Mouse (Mus musculus): ENCODE measurements around the gene Tef. TPM values are rescaled to one million over a fixed set of nuclear protein-coding genes. Genes with fewer than 3 reads are reported as not detected.

Tef gene
- polyA plus RNA-seq, 1 experiment from 2014 or later, result 30.0 TPM

- H3K4me1 ChIP-seq, result peaks cover 39% of the 10 kb centered on the region
- no peaks in the 10 kb centered on the region for H3K9me3 ChIP-seq (replicated peaks)
- peak overlapping the region; percentile 88 for H3K4me2 ChIP-seq (replicated peaks)
- H3K4me3 ChIP-seq, result peak overlapping the region; percentile 70; the same call in 1 of the 2 replicates
- H3K36me3 ChIP-seq, result peaks cover 24% of the 10 kb centered on the region
- 81% methylated on average over 7 of the region's 7 CpGs for WGBS
- no peak overlapping the region for H3K27ac ChIP-seq
- H3K27me3 ChIP-seq, result no peaks in the 10 kb centered on the region
- ATAC-seq (ENCODE audit: low FRiP score), result no peak
- peak overlapping the region; percentile 85; the same call in 1 of the 2 replicates for H3K9ac ChIP-seq
Observed at GRCm38 (mm10) chr15:81812696-81813631, 10.7 kb downstream of the Tef start.

- ATAC-seq (ENCODE audit: low FRiP score), result no peak
- H3K27me3 ChIP-seq, result no peaks in the 10 kb centered on the region
- no peak overlapping the region for H3K9ac ChIP-seq
- no peak overlapping the region for H3K27ac ChIP-seq
- peaks cover 27% of the 10 kb centered on the region for H3K36me3 ChIP-seq
- H3K4me3 ChIP-seq, result no peak overlapping the region
- peaks cover 39% of the 10 kb centered on the region for H3K4me1 ChIP-seq
- H3K4me2 ChIP-seq (replicated peaks), result no peak overlapping the region
- H3K9me3 ChIP-seq (replicated peaks), result no peaks in the 10 kb centered on the region
- 70% methylated on average over 5 of the region's 5 CpGs for WGBS
Observed at GRCm38 (mm10) chr15:81813986-81814705, 11.9 kb downstream of the Tef start.

- 91% methylated on average over 12 of the region's 12 CpGs for WGBS
- ATAC-seq (ENCODE audit: low FRiP score), result no peak
- no peaks in the 10 kb centered on the region for H3K9me3 ChIP-seq (replicated peaks)
- peaks cover 34% of the 10 kb centered on the region for H3K36me3 ChIP-seq
- H3K4me1 ChIP-seq, result peaks cover 35% of the 10 kb centered on the region
- no peak overlapping the region for H3K27ac ChIP-seq
- H3K4me2 ChIP-seq (replicated peaks), result no peak overlapping the region
- no peaks in the 10 kb centered on the region for H3K27me3 ChIP-seq
- no peak overlapping the region for H3K4me3 ChIP-seq
- H3K9ac ChIP-seq, result no peak overlapping the region
Observed at GRCm38 (mm10) chr15:81814716-81815370, 12.6 kb downstream of the Tef start.

DNA sequence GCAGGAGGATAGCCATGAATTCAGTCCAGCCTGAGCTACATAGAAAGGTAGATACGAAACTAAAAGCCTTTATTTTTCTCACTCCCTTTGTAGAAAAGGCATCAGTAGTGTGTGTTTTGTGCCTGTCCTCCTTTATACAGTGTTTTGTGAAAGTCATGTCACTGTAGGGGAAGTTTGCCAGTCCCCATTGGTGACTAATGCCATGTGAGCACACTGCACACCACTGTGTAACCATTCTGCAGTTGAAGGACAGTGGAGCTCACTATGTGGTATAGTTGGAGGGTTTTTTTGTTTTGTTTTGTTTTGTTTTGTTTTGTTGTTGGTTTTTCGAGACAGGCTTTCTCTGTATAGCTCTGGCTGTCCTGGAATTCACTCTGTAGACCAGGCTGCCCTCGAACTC, 16.2 kb downstream of the Tef start:
- peaks cover 66% of the 10 kb centered on the region for H3K36me3 ChIP-seq
- no peak overlapping the region for H3K27ac ChIP-seq
- H3K4me1 ChIP-seq, result peaks cover 12% of the 10 kb centered on the region
- WGBS, result 92% methylated on average over 3 of the region's 3 CpGs
- no peak overlapping the region for H3K9ac ChIP-seq
- H3K9me3 ChIP-seq (replicated peaks), result no peaks in the 10 kb centered on the region
- H3K27me3 ChIP-seq, result no peaks in the 10 kb centered on the region
- ATAC-seq (ENCODE audit: low FRiP score), result no peak
- no peak overlapping the region for H3K4me2 ChIP-seq (replicated peaks)
- no peak overlapping the region for H3K4me3 ChIP-seq

DNA sequence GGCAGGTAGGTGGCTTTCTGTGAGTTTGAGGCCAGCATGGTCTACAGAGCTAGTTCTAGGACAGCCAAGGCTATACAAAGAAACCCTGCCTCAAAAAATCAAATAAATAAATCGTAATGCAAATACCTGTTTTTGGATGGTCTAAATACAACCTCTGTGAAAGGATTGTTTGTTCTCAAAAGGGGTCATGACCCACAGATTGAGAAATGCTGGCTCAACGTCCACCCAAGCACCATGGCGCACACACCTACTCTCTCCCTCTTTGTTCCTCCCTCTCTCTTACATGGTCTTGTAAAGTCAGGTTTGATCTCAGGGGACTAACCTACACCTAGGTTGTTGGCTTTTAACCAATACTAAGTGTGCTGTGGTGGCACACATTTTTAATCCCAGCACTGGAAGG, 20.4 kb downstream of the Tef start:
- H3K9ac ChIP-seq, result no peak overlapping the region
- H3K27ac ChIP-seq, result no peak overlapping the region
- no peaks in the 10 kb centered on the region for H3K27me3 ChIP-seq
- H3K4me1 ChIP-seq, result no peaks in the 10 kb centered on the region
- peaks cover 86% of the 10 kb centered on the region for H3K36me3 ChIP-seq
- H3K4me3 ChIP-seq, result no peak overlapping the region
- H3K4me2 ChIP-seq (replicated peaks), result no peak overlapping the region
- no peak for ATAC-seq (ENCODE audit: low FRiP score)
- WGBS, result 87% methylated on average over 3 of the region's 3 CpGs
- H3K9me3 ChIP-seq (replicated peaks), result no peaks in the 10 kb centered on the region

DNA sequence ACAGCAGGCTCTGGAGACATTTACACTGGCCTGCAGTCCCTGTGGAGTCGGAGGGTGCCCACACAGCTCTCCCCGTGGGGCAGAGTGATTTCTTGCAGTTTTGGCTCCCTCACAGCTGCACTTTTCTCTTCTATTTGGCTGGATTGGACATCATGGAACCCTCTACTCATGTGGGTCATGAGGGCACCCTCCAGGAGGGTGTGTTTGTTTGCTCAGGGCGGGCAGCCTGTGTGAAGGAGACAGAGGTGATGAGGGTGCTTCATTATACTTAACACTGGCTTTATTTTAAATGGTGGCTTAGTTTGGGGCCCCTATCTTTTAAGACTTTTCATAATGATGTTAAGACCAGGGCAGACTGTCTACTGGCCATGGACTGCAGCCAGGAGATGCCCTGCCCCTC, 22.6 kb downstream of the Tef start:
- no peak overlapping the region for H3K9ac ChIP-seq
- WGBS, result 83% methylated on average over 3 of the region's 3 CpGs
- no peaks in the 10 kb centered on the region for H3K9me3 ChIP-seq (replicated peaks)
- H3K36me3 ChIP-seq, result peaks cover 75% of the 10 kb centered on the region
- no peak overlapping the region for H3K4me3 ChIP-seq
- H3K27ac ChIP-seq, result no peak overlapping the region
- no peaks in the 10 kb centered on the region for H3K27me3 ChIP-seq
- H3K4me2 ChIP-seq (replicated peaks), result no peak overlapping the region
- H3K4me1 ChIP-seq, result no peaks in the 10 kb centered on the region
- ATAC-seq (ENCODE audit: low FRiP score), result no peak

DNA sequence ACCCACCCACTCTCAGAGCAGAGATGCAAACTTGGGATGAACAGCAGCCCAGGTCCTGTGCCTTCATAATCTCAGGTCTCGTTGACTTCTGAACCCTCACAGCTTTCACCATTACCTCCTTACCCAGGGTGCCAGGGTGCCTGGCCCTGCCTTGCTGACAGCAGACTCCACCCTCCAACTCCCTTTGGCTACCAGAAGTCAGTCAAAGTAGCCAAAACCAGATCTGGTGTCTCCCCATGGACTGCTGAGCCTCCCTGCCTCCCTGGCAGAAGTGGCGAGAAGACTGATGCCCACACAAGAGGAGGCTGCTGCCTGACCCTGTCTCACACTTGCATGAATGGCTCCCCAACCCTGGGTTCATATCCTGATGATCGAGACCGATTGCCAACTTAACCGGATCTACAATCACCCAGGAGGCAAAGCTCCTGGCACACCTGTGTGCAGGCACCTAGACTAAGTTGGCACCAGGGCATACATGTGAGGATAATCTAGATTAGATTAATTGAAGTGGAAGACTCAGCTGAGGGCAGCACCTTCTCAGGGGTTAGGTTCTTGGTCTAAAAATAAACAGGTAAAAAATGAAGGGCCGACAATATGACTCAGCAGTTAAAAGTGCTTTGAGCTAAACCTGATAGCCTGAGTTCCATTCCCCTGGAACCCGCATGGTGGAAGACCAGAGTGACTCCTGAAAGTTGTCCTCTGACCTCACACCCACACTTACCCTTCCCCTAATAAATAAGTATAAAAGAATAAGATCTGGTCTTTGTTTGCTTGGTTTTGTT, 26.4 kb downstream of the Tef start:
- no peak overlapping the region for H3K27ac ChIP-seq
- H3K27me3 ChIP-seq, result no peaks in the 10 kb centered on the region
- no peak for ATAC-seq (ENCODE audit: low FRiP score)
- H3K36me3 ChIP-seq, result peaks cover 41% of the 10 kb centered on the region
- WGBS, result 93% methylated on average over 7 of the region's 7 CpGs
- H3K4me3 ChIP-seq, result no peak overlapping the region
- no peak overlapping the region for H3K9ac ChIP-seq
- H3K9me3 ChIP-seq (replicated peaks), result no peaks in the 10 kb centered on the region
- H3K4me2 ChIP-seq (replicated peaks), result no peak overlapping the region
- H3K4me1 ChIP-seq, result peaks cover 6% of the 10 kb centered on the region; the same call in 1 of the 2 replicates

DNA sequence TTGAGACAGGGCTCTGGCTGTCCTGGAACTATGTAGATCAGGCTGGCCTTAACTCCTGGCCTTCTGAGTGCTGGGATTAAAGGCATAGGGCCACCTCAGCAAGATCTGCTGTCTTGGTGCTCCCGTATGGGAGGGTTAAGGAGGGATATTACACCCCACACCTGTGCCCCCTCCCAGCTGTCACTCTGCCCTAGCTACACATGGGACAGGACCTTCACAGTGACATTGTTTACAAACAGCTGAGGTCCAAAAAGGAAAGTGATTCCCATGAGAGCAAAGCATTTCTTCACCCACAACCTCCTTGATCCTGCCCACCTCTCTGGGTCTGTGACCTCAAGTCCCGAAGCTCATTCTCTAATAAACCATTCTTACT, 27.0 kb downstream of the Tef start:
- Histone ChIP-seq H3K27me3 (no peaks in the 10 kb centered on the region), H3K9me3 (replicated peaks) (no peaks in the 10 kb centered on the region), H3K27ac (no peak overlapping the region), H3K4me1 (peaks cover 6% of the 10 kb centered on the region; the same call in 1 of the 2 replicates), H3K36me3 (peaks cover 35% of the 10 kb centered on the region), H3K9ac (no peak overlapping the region), H3K4me3 (no peak overlapping the region), H3K4me2 (replicated peaks) (no peak overlapping the region)
- WGBS, result 73% methylated on average over 2 of the region's 2 CpGs
- no peak for ATAC-seq (ENCODE audit: low FRiP score)

DNA sequence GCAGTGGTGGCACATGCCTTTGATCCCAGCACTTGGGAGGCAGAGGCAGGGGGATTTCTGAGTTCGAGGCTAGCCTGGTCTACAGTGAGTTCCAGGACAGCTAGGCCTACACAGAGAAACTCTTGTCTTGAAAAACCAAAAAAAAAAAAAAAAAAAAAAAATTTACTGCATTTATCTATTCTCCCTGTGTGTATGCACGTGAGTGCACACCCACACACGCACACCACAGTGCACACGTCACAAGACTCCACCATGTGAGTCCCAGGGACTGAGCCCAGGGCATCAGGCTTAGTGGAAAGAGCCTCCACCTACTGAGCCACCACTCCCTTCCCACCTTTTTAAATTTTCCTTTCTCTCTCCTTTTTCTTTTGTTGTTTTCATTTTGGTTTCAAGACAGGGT, 28.3 kb downstream of the Tef start:
- Histone ChIP-seq H3K9ac (no peak overlapping the region), H3K4me1 (peaks cover 6% of the 10 kb centered on the region), H3K9me3 (replicated peaks) (no peaks in the 10 kb centered on the region), H3K4me2 (replicated peaks) (no peak overlapping the region), H3K27me3 (0 out of 2 replicates have a peak, but pooled peaks cover 3% of the 10 kb centered on the region), H3K36me3 (peaks cover 22% of the 10 kb centered on the region), H3K27ac (no peak overlapping the region), H3K4me3 (no peak overlapping the region)
- no peak for ATAC-seq (ENCODE audit: low FRiP score)
- WGBS, result 84% methylated on average over 4 of the region's 4 CpGs

DNA sequence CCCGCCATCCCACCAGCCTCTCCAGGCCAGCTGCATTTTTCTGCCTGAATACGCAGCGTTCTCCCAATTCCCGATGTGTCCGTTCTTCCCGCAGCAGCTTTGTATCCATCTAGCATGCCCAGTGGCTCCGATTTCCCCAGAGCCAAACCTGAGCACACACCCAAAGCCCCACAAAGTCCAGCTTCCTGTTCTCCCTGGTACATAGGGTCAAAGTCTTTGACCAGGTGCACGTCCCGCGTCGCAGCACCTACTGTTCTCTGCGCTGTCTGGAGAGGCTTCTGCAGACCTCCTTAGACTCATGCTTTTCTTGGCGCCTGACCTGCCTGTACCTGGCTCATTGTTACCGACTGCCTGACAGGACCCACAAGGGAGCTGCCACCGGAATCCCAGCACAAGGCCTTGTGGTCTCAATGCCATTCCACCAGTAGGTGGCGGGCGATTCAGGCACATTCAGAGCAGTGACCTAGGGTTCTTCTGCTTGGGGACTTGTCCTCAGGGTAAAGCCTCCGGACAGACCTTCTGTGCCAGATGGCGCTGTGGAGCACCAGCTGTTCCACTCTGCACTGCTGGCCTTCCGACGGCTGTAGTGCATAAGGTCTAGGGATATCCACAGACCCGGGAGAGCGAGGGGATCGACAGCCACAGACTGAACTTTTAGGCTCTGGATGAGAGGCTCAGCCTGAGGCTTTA, 29.1 kb downstream of the Tef start:
- peak overlapping the region; percentile 41 for H3K9ac ChIP-seq
- 16% methylated on average over 24 of the region's 24 CpGs for WGBS
- peaks cover 14% of the 10 kb centered on the region; the same call in 1 of the 2 replicates for H3K36me3 ChIP-seq
- peak overlapping the region; percentile 52 for H3K27ac ChIP-seq
- peaks cover 11% of the 10 kb centered on the region for H3K4me1 ChIP-seq
- H3K27me3 ChIP-seq, result 0 out of 2 replicates have a peak, but pooled peaks cover 11% of the 10 kb centered on the region
- H3K9me3 ChIP-seq (replicated peaks), result no peaks in the 10 kb centered on the region
- H3K4me2 ChIP-seq (replicated peaks), result peak overlapping the region; percentile 15
- H3K4me3 ChIP-seq, result no peak overlapping the region
- peak; percentile 88 for ATAC-seq (ENCODE audit: low FRiP score)

GRCm38 (mm10) chr15:81832219-81832618, 30.0 kb downstream of the Tef start:
- Histone ChIP-seq H3K4me3 (no peak overlapping the region), H3K27me3 (peaks cover 15% of the 10 kb centered on the region; the same call in 1 of the 2 replicates), H3K4me2 (replicated peaks) (no peak overlapping the region), H3K36me3 (0 out of 2 replicates have a peak, but pooled peaks cover 5% of the 10 kb centered on the region), H3K27ac (0 out of 2 replicates have a peak overlapping the region, but pooled peaks have one; percentile 30), H3K9me3 (replicated peaks) (no peaks in the 10 kb centered on the region), H3K9ac (no peak overlapping the region), H3K4me1 (peaks cover 16% of the 10 kb centered on the region)
- no peak for ATAC-seq (ENCODE audit: low FRiP score)
- WGBS, result 83% methylated on average over 3 of the region's 3 CpGs

Data from hindbrain, embryonic 12.5 days (tissue).